Mouse (Mus musculus): ENCODE results near the gene Vezf1. TPM values are rescaled to one million over a fixed set of nuclear protein-coding genes. Genes with fewer than 3 reads are reported as not detected.
"Not testable (repeated sequence)": the region's sequence is repeated elsewhere in the genome, so short reads cannot be mapped to it uniquely, and the experiment has no call there.

Gene Vezf1
- polyA plus RNA-seq, 1 experiment = not detected

- TF ChIP-seq POLR2A (IDR thresholded peaks at IDR 0.05; ENCODE audit: insufficient read depth, low read depth, low read length) (no peak), CTCF (IDR thresholded peaks at IDR 0.05; ENCODE audit: insufficient read depth, low read depth, low read length) (no peak)
These were observed 30.7 kb upstream of the Vezf1 start for GRCm38 (mm10) chr11:88037386-88037785.

DNA sequence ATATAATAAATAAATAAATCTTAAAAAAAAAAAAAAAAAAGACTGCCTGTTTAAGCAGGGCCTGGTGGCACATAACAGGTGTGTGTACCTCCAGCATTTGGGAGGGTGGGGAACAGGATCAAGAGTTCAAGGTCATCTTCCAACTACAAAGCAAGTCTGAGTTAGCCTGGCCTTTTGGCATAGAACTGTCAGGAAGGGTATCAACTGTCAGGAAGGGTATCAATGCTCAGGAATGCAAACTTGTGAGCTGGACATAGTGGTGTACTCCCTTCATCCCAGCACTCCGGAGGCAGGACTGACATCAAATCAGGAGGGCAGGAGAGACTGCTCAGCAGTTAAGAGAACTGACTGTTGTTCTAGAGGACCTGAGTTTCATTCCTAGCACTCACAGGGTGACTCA is 29.0 kb upstream of the Vezf1 start:
- H3K4me3 ChIP-seq (ENCODE audit: insufficient read depth, low read depth, low read length) = no peak overlapping the region
- H3K27ac ChIP-seq (ENCODE audit: insufficient read depth, low read depth, low read length) = no peak overlapping the region
- 96% methylated on average over 1 of the region's 1 CpGs for WGBS
- TF ChIP-seq CTCF (IDR thresholded peaks at IDR 0.05; ENCODE audit: insufficient read depth, low read depth, low read length) (no peak), POLR2A (IDR thresholded peaks at IDR 0.05; ENCODE audit: insufficient read depth, low read depth, low read length) (no peak)
- no peaks in the 10 kb centered on the region for H3K4me1 ChIP-seq (ENCODE audit: control insufficient read depth, insufficient read depth, low read length)

More at GRCm38 (mm10) chr11:88037386-88037785, 30.7 kb upstream of the Vezf1 start:
- 92% methylated on average over 3 of the region's 3 CpGs for WGBS
- H3K4me3 ChIP-seq (ENCODE audit: insufficient read depth, low read depth, low read length) = no peak overlapping the region
- H3K27ac ChIP-seq (ENCODE audit: insufficient read depth, low read depth, low read length) = no peak overlapping the region
- H3K4me1 ChIP-seq (ENCODE audit: control insufficient read depth, insufficient read depth, low read length) = peaks cover 4% of the 10 kb centered on the region

DNA sequence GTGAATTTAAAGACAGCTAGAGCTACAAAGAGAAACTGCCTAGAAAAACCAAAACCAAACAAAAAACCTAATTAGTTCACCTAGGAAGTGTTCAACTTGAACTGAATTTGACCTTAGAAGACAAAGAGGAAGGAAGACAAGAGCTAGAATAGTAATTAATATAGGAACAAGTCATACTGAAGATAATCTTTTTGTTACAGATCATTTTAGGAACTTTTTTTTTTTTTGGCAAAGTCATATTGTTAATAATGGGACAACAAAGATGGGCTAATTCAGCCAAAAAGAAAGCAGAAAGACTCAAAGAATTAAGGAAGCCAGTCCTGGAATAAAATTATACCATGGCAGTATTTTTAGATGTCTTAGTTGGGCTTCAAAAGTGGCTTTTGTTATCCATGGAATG is 23.8 kb upstream of the Vezf1 start:
- H3K4me1 ChIP-seq (ENCODE audit: control insufficient read depth, insufficient read depth, low read length) = peaks cover 4% of the 10 kb centered on the region; the same call in 1 of the 2 replicates
- H3K27ac ChIP-seq (ENCODE audit: insufficient read depth, low read depth, low read length) = no peak overlapping the region
- no peak overlapping the region for H3K4me3 ChIP-seq (ENCODE audit: insufficient read depth, low read depth, low read length)
- no peak for TF ChIP-seq CTCF (IDR thresholded peaks at IDR 0.05; ENCODE audit: insufficient read depth, low read depth, low read length)
- TF ChIP-seq POLR2A (IDR thresholded peaks at IDR 0.05; ENCODE audit: insufficient read depth, low read depth, low read length) = no peak

DNA sequence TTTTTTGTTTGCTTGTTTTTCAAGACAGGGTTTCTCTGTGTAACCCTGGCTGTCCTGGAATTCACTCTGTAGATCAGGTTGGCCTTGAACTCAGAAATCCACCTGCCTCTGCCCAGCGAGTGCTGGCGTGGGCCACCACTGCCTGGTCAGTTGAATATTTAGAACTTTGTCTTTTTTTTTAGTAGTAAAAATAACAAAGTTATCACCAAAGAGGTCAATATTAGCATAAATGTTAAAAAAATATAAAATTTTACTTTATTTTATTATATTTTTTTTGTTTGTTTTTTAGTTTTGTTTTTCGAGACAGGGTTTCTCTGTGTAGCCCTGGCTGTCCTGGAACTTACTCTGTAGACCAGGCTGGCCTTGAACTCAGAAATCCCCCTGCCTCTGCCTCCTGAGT is 22.9 kb upstream of the Vezf1 start:
- H3K4me3 ChIP-seq (ENCODE audit: insufficient read depth, low read depth, low read length); H3K4me1 ChIP-seq (ENCODE audit: control insufficient read depth, insufficient read depth, low read length); H3K27ac ChIP-seq (ENCODE audit: insufficient read depth, low read depth, low read length): not testable (repeated sequence)
- 97% methylated on average over 3 of the region's 3 CpGs for WGBS

DNA sequence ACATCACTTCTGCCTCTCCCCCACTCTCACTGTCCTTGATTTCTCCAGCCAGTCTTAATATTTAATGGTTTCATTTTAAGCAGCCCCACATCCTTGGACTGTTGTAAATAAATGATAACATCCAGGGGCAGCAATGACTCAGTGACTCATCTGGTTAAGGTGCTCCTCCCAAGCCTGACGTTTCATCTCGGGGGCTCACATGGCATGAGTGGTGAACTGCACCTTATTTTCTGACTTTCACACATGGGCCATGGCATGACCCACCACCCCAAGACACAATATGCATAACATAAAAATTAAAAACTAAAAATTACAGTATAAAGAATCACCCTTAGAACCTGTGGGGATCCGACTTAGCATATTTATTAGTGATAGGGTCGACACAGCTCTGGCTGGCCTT is 22.2 kb upstream of the Vezf1 start:
- TF ChIP-seq POLR2A (IDR thresholded peaks at IDR 0.05; ENCODE audit: insufficient read depth, low read depth, low read length) (no peak), CTCF (IDR thresholded peaks at IDR 0.05; ENCODE audit: insufficient read depth, low read depth, low read length) (no peak)

DNA sequence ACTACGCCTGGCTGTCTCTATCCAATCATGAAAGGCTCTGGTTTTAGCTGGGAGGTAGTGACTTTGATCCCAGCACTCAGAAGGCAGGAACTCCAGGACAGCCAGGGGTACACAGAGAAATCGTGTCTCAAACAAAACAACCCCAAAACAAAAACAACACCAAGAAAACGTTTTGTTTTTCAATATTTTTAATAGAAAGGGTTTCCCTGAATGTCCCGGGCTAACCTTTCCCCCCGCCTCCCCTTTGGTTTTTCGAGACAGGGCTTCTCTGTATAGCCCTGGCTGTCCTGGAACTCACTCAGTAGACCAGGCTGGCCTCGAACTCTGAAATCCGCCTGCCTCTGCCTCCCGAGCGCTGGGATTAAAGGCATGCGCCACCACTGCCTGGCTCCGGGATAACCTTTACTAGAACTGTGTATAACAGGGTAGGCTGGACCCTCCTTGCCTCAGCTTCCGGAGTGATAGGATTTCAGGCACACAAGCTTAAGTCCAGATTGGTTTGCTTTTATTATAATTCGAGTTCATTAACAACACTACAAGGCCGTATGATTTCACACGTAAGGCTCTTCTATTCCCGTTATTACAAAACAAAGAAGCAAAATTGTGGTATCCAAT is 21.6 kb upstream of the Vezf1 start:
- Histone ChIP-seq H3K4me3 (ENCODE audit: insufficient read depth, low read depth, low read length) (no peak overlapping the region), H3K27ac (ENCODE audit: insufficient read depth, low read depth, low read length) (no peak overlapping the region), H3K4me1 (ENCODE audit: control insufficient read depth, insufficient read depth, low read length) (peaks cover 5% of the 10 kb centered on the region; the same call in 1 of the 2 replicates)
- TF ChIP-seq CTCF (IDR thresholded peaks at IDR 0.05; ENCODE audit: insufficient read depth, low read depth, low read length) = no peak
- TF ChIP-seq POLR2A (IDR thresholded peaks at IDR 0.05; ENCODE audit: insufficient read depth, low read depth, low read length) = no peak
- 44% methylated on average over 17 of the region's 17 CpGs for WGBS

More for the DNA sequence above, 22.2 kb upstream of the Vezf1 start:
- Histone ChIP-seq H3K4me1 (ENCODE audit: control insufficient read depth, insufficient read depth, low read length) (peaks cover 5% of the 10 kb centered on the region; the same call in 1 of the 2 replicates), H3K4me3 (ENCODE audit: insufficient read depth, low read depth, low read length) (no peak overlapping the region), H3K27ac (ENCODE audit: insufficient read depth, low read depth, low read length) (no peak overlapping the region)
- WGBS = 87% methylated on average over 4 of the region's 4 CpGs

GRCm38 (mm10) chr11:88046944-88047794 is 20.9 kb upstream of the Vezf1 start, which contains the start of gene Srsf1:
Gene Srsf1 (plus strand): TSS chr11:88047373.
- Histone ChIP-seq H3K4me1 (ENCODE audit: control insufficient read depth, insufficient read depth, low read length) (peaks cover 5% of the 10 kb centered on the region; the same call in 1 of the 2 replicates), H3K27ac (ENCODE audit: insufficient read depth, low read depth, low read length) (peak within 1 kb of the TSS; percentile 99), H3K4me3 (ENCODE audit: insufficient read depth, low read depth, low read length) (peak within 1 kb of the TSS; percentile 95)
- under 1% methylated on average over 57 of the region's 60 CpGs for WGBS
- peak; percentile 88 for TF ChIP-seq POLR2A (IDR thresholded peaks at IDR 0.05; ENCODE audit: insufficient read depth, low read depth, low read length)
- no peak for TF ChIP-seq CTCF (IDR thresholded peaks at IDR 0.05; ENCODE audit: insufficient read depth, low read depth, low read length)

- Histone ChIP-seq H3K4me3 (ENCODE audit: insufficient read depth, low read depth, low read length) (peak overlapping the region; percentile 95), H3K4me1 (ENCODE audit: control insufficient read depth, insufficient read depth, low read length) (peaks cover 5% of the 10 kb centered on the region; the same call in 1 of the 2 replicates), H3K27ac (ENCODE audit: insufficient read depth, low read depth, low read length) (peak overlapping the region; percentile 99)
- WGBS = under 1% methylated on average over 76 of the region's 76 CpGs
- TF ChIP-seq POLR2A (IDR thresholded peaks at IDR 0.05; ENCODE audit: insufficient read depth, low read depth, low read length) = no peak
- no peak for TF ChIP-seq CTCF (IDR thresholded peaks at IDR 0.05; ENCODE audit: insufficient read depth, low read depth, low read length)
These were observed 20.1 kb upstream of the Vezf1 start for GRCm38 (mm10) chr11:88047871-88048531.
